Mouse (Mus musculus) heart, embryonic 14.5 days (tissue): ENCODE data around the gene Rbms3. TPM values are rescaled to one million over a fixed set of nuclear protein-coding genes. Genes with fewer than 3 reads are reported as not detected.

Experiments
- ATAC-seq: fragments of 200-750 bp; cut with Nextera tagmentation; 2 replicates; pipeline ENCODE4 v1.8.0; 2017; ENCODE audit warnings: low read depth, moderate TSS enrichment; ENCODE audit not compliant: insufficient number of reproducible peaks, insufficient read depth, low FRiP score
- H3K27ac ChIP-seq, 2 experiments: fragments of 200-500 bp in 1 of 2; fragments of 300-500 bp in 1 of 2; sonication (generic) in 1 of 2; replicated peaks in 1 of 2; 2 replicates each; pipeline ENCODE4 v1.5.1; 2012 to 2014; ENCODE audit warnings: low read depth in 2 of 2, low read length in 2 of 2, control low read depth in 1 of 2, mild to moderate bottlenecking in 1 of 2, mixed read lengths in 1 of 2; ENCODE audit not compliant: control insufficient read depth in 1 of 2, insufficient read depth in 1 of 2
- H3K27me3 ChIP-seq: fragments of 300-500 bp; sonication (generic); 2 replicates; pipeline ENCODE4 v1.6.1; 2014; ENCODE audit warnings: mild to moderate bottlenecking, low read length, control low read depth; ENCODE audit not compliant: control insufficient read depth, insufficient read depth
- H3K36me3 ChIP-seq: fragments of 300-500 bp; sonication (generic); 2 replicates; pipeline ENCODE4 v1.6.1; 2014; ENCODE audit warnings: mild to moderate bottlenecking, control low read depth, low read length, mixed read lengths; ENCODE audit not compliant: control insufficient read depth, insufficient read depth
- H3K4me1 ChIP-seq, 2 experiments: fragments of 200-500 bp in 1 of 2; fragments of 300-500 bp in 1 of 2; sonication (generic) in 1 of 2; 2 replicates each; pipeline ENCODE4 v1.6.1; 2012 to 2014; ENCODE audit warnings: low read length in 2 of 2, control low read depth in 1 of 2, mixed read lengths in 1 of 2; ENCODE audit not compliant: control insufficient read depth in 2 of 2, insufficient read depth in 2 of 2
- H3K4me2 ChIP-seq: fragments of 300-500 bp; sonication (generic); 2 replicates; pipeline ENCODE4 v1.6.1; 2014; ENCODE audit warnings: mild to moderate bottlenecking, low read length
- H3K4me3 ChIP-seq, 2 experiments: fragments of 200-500 bp in 1 of 2; fragments of 300-500 bp in 1 of 2; sonication (generic) in 1 of 2; 2 replicates each; pipeline ENCODE4 v1.5.1; 2012 to 2014; ENCODE audit warnings: low read length in 2 of 2, mild to moderate bottlenecking in 2 of 2, control low read depth in 1 of 2, low read depth in 1 of 2, moderate library complexity in 1 of 2; ENCODE audit not compliant: control insufficient read depth in 1 of 2, insufficient read depth in 1 of 2
- H3K9ac ChIP-seq: fragments of 300-500 bp; sonication (generic); 2 replicates; pipeline ENCODE4 v1.6.1; 2014; ENCODE audit warnings: mild to moderate bottlenecking, low read length
- H3K9me3 ChIP-seq: fragments of 300-500 bp; sonication (generic); 2 replicates; pipeline ENCODE4 v1.6.1; 2016; ENCODE audit warnings: low read length, control low read depth; ENCODE audit not compliant: control insufficient read depth
- WGBS: fragments of 180-500 bp; shearing (Covaris S2); extraction: QIAGEN DNeasy Blood & Tissue Kit; methylation state at CpG from one replicate; pipeline ENCODE4 v1.1.7; 2014; 5-methylcytosine and 5-hydroxymethylcytosine counted together
- polyA plus RNA-seq: library from polyadenylated mRNA; unstranded; fragments of >200 nt; fragmentation: Nextera tagmentation; extraction: Ambion mirVana; gene quantifications from 2 replicates; pipeline ENCODE4 v1.2.1, GENCODE M21; 2014

Rbms3 gene
- polyA plus RNA-seq, 1 experiment from 2014 or later, result 39.4 TPM

DNA sequence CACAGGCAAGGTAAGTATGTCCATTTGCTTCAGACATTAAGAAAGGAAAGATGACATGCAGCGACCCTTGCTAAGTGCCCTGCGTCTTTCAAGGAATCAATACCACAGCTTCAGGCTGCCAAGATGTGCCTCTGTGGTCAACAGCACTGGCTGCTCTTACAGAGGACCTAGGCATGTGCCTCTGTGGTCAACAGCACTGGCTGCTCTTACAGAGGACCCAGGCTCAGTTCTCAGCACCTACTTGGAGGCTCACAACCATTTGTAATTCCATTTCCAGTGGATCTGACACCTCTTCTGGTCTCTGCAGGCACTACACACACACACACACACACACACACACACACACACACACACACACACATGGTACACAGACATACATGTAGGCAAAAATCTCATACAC is 545.2 kb downstream of the Rbms3 start:
- no peak for ATAC-seq
- Histone ChIP-seq H3K9ac (no peak overlapping the region), H3K9me3 (no peaks in the 10 kb centered on the region), H3K27me3 (no peaks in the 10 kb centered on the region), H3K36me3 (no peaks in the 10 kb centered on the region), H3K4me2 (no peak overlapping the region), H3K27ac (no peak overlapping the region), H3K4me1 (no peaks in the 10 kb centered on the region), H3K4me3 (no peak overlapping the region)
- WGBS, result 100% methylated on average over 2 of the region's 2 CpGs

DNA sequence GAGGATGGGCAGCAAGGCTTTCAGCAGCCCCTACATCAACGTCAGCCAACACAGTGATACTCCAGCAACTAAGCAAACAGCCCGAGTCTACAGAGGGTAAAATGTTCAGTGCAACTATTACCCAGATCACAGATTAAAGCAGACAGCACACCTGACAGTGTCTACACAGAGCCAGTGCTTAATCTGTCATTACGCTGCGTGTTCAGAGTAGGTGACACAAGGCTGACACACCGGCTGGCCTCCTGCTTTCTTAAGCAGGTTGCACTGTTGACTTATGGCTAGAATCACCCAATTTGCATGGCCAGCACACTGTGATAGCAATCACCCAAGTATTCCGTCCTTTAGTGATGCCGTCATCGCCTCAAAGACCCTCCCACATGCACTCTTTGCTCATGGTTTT is 550.2 kb downstream of the Rbms3 start:
- H3K27me3 ChIP-seq, result no peaks in the 10 kb centered on the region
- no peaks in the 10 kb centered on the region for H3K9me3 ChIP-seq
- no peak overlapping the region for H3K4me2 ChIP-seq
- H3K36me3 ChIP-seq, result no peaks in the 10 kb centered on the region
- 71% methylated on average over 8 of the region's 8 CpGs for WGBS
- no peak overlapping the region for H3K4me3 ChIP-seq
- H3K27ac ChIP-seq, result no peak overlapping the region
- H3K4me1 ChIP-seq, result no peaks in the 10 kb centered on the region; a peak in 1 of 4 replicates
- ATAC-seq, result no peak
- no peak overlapping the region for H3K9ac ChIP-seq

DNA sequence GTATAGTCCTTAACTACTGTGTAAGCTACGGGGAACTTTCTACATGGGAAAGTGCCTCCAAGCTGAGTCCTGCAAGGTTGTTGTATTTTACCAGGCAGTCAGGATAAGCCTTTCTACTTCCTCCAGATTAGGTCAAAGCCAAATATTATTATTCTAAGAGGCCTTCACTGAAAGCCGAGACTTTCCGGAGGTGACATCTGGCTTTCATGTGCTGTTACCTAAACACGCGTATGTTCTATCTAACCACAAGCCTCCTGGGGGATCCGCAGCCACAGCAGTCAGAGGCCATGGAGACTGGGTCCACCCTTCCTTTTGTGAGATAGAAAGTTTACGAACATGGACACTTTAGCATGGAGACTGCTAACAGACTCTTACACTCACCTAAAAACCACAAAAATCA is 552.2 kb downstream of the Rbms3 start:
- H3K9ac ChIP-seq, result no peak overlapping the region
- H3K4me2 ChIP-seq, result no peak overlapping the region
- no peaks in the 10 kb centered on the region for H3K27me3 ChIP-seq
- H3K4me3 ChIP-seq, result no peak overlapping the region
- H3K27ac ChIP-seq, result peak overlapping the region in 1 of 2 experiments; percentile 44; a peak in 3 of 4 replicates
- ATAC-seq, result no peak
- H3K36me3 ChIP-seq, result no peaks in the 10 kb centered on the region
- no peaks in the 10 kb centered on the region for H3K9me3 ChIP-seq
- peaks cover 2 to 8% of the 10 kb centered on the region in 2 experiments; a peak in 2 of 4 replicates for H3K4me1 ChIP-seq
- 69% methylated on average over 7 of the region's 7 CpGs for WGBS

DNA sequence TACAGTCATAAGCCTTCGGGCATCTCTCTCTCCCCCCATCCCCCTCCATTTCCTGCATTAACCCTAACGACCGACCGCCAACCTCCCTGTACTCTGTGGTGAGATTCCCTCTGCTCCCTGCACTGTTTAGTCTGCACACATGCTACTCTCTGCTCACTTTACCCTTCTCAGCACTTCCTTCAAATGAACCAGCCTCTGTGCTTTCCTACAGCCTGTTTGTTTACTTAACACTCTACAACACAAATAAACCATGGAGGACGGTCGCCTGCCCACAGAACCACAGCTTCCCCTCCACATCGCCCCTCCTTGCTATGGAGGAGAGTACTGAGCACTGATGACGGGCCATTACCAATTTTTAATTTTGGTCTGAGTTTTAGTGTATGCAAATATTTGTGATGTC is 552.9 kb downstream of the Rbms3 start:
- no peaks in the 10 kb centered on the region for H3K36me3 ChIP-seq
- H3K27me3 ChIP-seq, result no peaks in the 10 kb centered on the region
- H3K4me3 ChIP-seq, result no peak overlapping the region
- no peak overlapping the region for H3K9ac ChIP-seq
- no peaks in the 10 kb centered on the region for H3K9me3 ChIP-seq
- 0 out of 4 replicates have a peak overlapping the region, but pooled peaks of 1 of the 2 experiments have one; percentile 44 for H3K27ac ChIP-seq
- peaks cover 3 to 13% of the 10 kb centered on the region in 2 experiments for H3K4me1 ChIP-seq
- no peak overlapping the region for H3K4me2 ChIP-seq
- no peak for ATAC-seq
- 63% methylated on average over 8 of the region's 8 CpGs for WGBS

DNA sequence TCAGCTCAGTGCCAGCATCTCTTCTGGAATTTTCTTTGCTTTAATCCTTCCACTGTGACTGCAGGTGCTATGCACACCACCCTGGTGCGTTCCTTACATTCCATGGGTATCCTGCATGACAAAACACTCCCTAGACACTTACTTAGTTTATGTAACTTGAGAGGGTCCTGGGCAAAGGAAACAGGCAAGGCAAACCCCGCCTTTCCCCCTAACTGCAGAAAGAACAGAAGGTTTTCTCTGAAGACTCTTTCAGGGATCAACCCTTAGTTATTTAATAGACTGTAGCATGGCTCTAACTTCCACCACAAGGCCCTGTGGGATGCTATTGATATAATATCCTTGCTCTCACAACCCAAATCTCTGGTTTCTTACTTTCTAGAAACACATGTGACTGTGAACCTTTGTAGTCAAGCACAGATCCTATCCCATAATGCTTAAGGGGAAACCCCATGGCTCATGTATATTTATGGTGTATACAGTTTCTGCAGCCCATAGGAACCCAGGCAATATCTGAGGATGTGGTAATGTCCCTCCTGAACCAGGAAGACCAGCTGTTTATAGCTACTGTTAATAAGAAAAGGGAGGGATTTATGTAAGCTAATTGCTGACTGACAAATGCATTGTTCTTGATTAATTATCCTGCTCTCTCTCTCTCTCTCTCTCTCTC is 557.1 kb downstream of the Rbms3 start:
- H3K27ac ChIP-seq, result peak overlapping the region in 1 of 2 experiments; percentile 28; a peak in 1 of 4 replicates
- H3K9me3 ChIP-seq, result no peaks in the 10 kb centered on the region
- H3K9ac ChIP-seq, result no peak overlapping the region
- no peaks in the 10 kb centered on the region for H3K27me3 ChIP-seq
- ATAC-seq, result no peak; the same call in 1 of the 2 replicates
- H3K4me3 ChIP-seq, result no peak overlapping the region
- WGBS, result 18% methylated on average over 2 of the region's 2 CpGs
- no peak overlapping the region for H3K4me2 ChIP-seq
- peaks cover 3 to 13% of the 10 kb centered on the region in 2 experiments for H3K4me1 ChIP-seq
- no peaks in the 10 kb centered on the region for H3K36me3 ChIP-seq

DNA sequence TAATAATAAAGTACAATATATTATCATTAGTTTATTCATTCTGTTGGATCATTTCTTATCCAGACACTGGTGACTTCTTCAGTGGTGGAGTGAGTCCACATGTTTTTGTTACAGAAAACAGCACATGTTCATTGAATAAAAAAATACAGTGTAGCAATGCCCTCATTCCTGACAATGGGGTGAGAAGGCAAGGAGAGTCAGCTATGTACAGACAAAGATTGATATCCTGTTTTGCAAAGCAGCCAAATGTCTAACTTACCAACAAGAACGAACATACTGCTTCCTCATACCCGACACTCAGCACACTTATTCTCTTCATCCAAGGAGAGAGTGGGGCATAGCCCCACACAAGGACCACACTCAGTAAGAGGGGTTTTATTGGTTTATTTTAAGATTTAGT is 559.1 kb downstream of the Rbms3 start:
- H3K27ac ChIP-seq, result no peak overlapping the region
- WGBS, result 86% methylated on average over 2 of the region's 2 CpGs
- no peak overlapping the region for H3K4me3 ChIP-seq
- H3K9ac ChIP-seq, result no peak overlapping the region
- no peaks in the 10 kb centered on the region for H3K36me3 ChIP-seq
- peaks cover 3 to 13% of the 10 kb centered on the region in 2 experiments; a peak in 3 of 4 replicates for H3K4me1 ChIP-seq
- ATAC-seq, result no peak
- H3K4me2 ChIP-seq, result no peak overlapping the region
- no peaks in the 10 kb centered on the region for H3K9me3 ChIP-seq
- no peaks in the 10 kb centered on the region for H3K27me3 ChIP-seq

DNA sequence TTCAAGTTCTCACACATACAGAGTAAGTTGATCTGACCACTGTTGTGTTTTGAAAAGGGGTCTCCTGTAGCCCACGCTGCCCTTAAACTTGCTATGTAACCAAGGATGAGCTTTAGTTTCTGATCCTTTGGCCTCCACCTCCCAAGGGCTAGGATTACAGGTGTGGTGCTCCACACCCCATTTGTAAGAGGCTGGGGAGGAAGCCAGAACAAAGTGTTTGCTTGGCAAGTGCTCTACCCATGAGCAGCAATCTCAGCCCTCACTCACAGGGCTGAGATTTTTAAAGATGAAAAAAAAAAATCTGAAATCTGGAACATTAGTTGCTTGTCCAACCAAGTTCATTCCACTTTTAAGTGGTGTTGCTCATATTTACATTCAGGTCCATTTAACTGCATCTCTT is 560.5 kb downstream of the Rbms3 start:
- Histone ChIP-seq H3K4me3 (no peak overlapping the region), H3K27ac (no peak overlapping the region), H3K4me1 (peaks cover 3 to 13% of the 10 kb centered on the region in 2 experiments; a peak in 3 of 4 replicates), H3K36me3 (no peaks in the 10 kb centered on the region), H3K9me3 (no peaks in the 10 kb centered on the region), H3K27me3 (no peaks in the 10 kb centered on the region), H3K9ac (no peak overlapping the region), H3K4me2 (no peak overlapping the region)
- WGBS, result 93% methylated on average over 1 of the region's 1 CpGs
- no peak for ATAC-seq
